9 mouse cellular contexts compared by ENCODE assay signal in genomic region chr5:140549306-140550047, GRCm38 (mm10). TPM values are rescaled to one million over a fixed set of nuclear protein-coding genes. Genes with fewer than 3 reads are reported as not detected.
DNase-seq lines count a peak whose midpoint lies in the region; ATAC-seq and TF ChIP-seq lines count a peak whose summit lies in the region.
"Had no signal": no experiment of that assay in that cellular context is flagged by ENCODE, and none has a peak within 500 bp of the region (broad histone marks: within the 10 kb centered on the region; RNA-seq: fewer than 3 reads in every experiment).

No protein-coding gene starts in this region.

- no peaks in the 10 kb centered on the region for H3K27me3 ChIP-seq in heart, postnatal 0 days (ENCODE audit: control insufficient read depth, insufficient read depth, low read length)
- H3K27me3 ChIP-seq: limb, embryonic 12.5 days had no signal

- no peak overlapping the region for H3K9ac ChIP-seq in heart, postnatal 0 days (replicated peaks; ENCODE audit: low read depth, low read length)
- H3K9ac ChIP-seq: limb, embryonic 12.5 days had no signal

- peaks cover 6% of the 10 kb centered on the region for H3K4me1 ChIP-seq in heart, postnatal 0 days (ENCODE audit: control insufficient read depth, insufficient read depth)

- intact Hi-C loops in gastrocnemius, adult 2 months (cut with DNase I), result no loop called here

- no peak overlapping the region for H3K27ac ChIP-seq in gastrocnemius, adult 2 months
- peak overlapping the region; percentile 20 for H3K27ac ChIP-seq in heart, postnatal 0 days (ENCODE audit: low read depth)
- peak overlapping the region; percentile 57 for H3K27ac ChIP-seq in layer of hippocampus, adult 2 months
- H3K27ac ChIP-seq: limb, embryonic 12.5 days had no signal

- peak; percentile 57 for ATAC-seq in heart, postnatal 0 days (ENCODE audit: insufficient read depth, low read depth)

- H3K9me3 ChIP-seq in heart, postnatal 0 days (replicated peaks; ENCODE audit: control insufficient read depth, low read length), result no peaks in the 10 kb centered on the region

- H3K4me3 ChIP-seq in gastrocnemius, adult 2 months, result no peak overlapping the region; the same call in 1 of the 2 replicates
- H3K4me3 ChIP-seq in heart, postnatal 0 days (ENCODE audit: low read depth, low read length), result no peak overlapping the region
- no peak overlapping the region; the same call in 1 of the 2 replicates for H3K4me3 ChIP-seq in layer of hippocampus, adult 2 months
- H3K4me3 ChIP-seq: limb, embryonic 12.5 days had no signal

- no peaks in the 10 kb centered on the region for H3K36me3 ChIP-seq in heart, postnatal 0 days (replicated peaks; ENCODE audit: control insufficient read depth, insufficient read depth, low read length)
- H3K36me3 ChIP-seq: limb, embryonic 12.5 days had no signal

- peak; percentile 15 for DNase-seq in gastrocnemius, adult 2 months
- no peak for DNase-seq in gastrocnemius, postnatal 25 days
- DNase-seq in R1 (ENCODE audit: low read depth, low spot score), result peak; percentile 99
- DNase-seq in heart, postnatal 0 days (ENCODE audit: low spot score), result peak; percentile 62
- DNase-seq in layer of hippocampus, adult 2 months (ENCODE audit: low spot score in 2 of 2), result peak; percentile 31 to 52
- DNase-seq in adrenal gland, adult (ENCODE audit: inconsistent age in 2 of 2, low spot score in 1 of 2), result no peak
- DNase-seq in urinary bladder, postnatal 25 days (ENCODE audit: low spot score), result no peak
- DNase-seq in cerebellum, postnatal 4 days (ENCODE audit: low spot score in 2 of 2), result no peak

- H3K4me2 ChIP-seq in heart, postnatal 0 days (ENCODE audit: low read depth, low read length), result peak overlapping the region; percentile 19
- H3K4me2 ChIP-seq: limb, embryonic 12.5 days had no signal

- no peak for TF ChIP-seq EP300 in heart, postnatal 0 days (IDR thresholded peaks at IDR 0.05; ENCODE audit: low read depth)

- TF ChIP-seq CTCF in gastrocnemius, adult 2 months (IDR thresholded peaks at IDR 0.05), result no peak
- TF ChIP-seq CTCF in heart, postnatal 0 days (IDR thresholded peaks at IDR 0.05; ENCODE audit: low read depth), result no peak
- no peak for TF ChIP-seq CTCF in layer of hippocampus, adult 2 months (conservative IDR thresholded peaks at IDR 0.05)

- 25% methylated on average over 17 of the region's 17 CpGs for WGBS in heart, postnatal 0 days

RNA-seq across cellular contexts. Expression of gene Grifin, which starts 15.4 kb away (rescaled TPM):
- not detected for total RNA-seq in gastrocnemius, adult 2 months (2021)
- not detected for total RNA-seq in gastrocnemius, postnatal 25 days (2021)
- total RNA-seq in heart, postnatal 0 days (2014; rRNA removed; ENCODE audit: low replicate concordance), result not detected in 2 replicates
- not detected in 2 replicates for polyA plus RNA-seq in heart, postnatal 0 days (2015; fragmentation: Nextera tagmentation; extraction: Ambion mirVana)
- total RNA-seq in layer of hippocampus, adult 2 months (2021), result not detected

RNA-seq across cellular contexts. Expression of gene Chst12, which starts 44.1 kb away (rescaled TPM):
- total RNA-seq in gastrocnemius, adult 2 months (2021), result 1 to 10 TPM; 4.3 to 7.4 TPM
- total RNA-seq in gastrocnemius, postnatal 25 days (2021), result 1 to 10 TPM; 4.6 to 5.9 TPM
- total RNA-seq in heart, postnatal 0 days (2014; rRNA removed; ENCODE audit: low replicate concordance), result 4.1 and 4.7 TPM in 2 replicates
- polyA plus RNA-seq in heart, postnatal 0 days (2015; fragmentation: Nextera tagmentation; extraction: Ambion mirVana), result 5.9 and 6.6 TPM in 2 replicates
- 10 to 100 TPM; 19.5 to 22.0 TPM for total RNA-seq in layer of hippocampus, adult 2 months (2021)

RNA-seq across cellular contexts. Expression of gene Lfng, which starts 57.6 kb away (rescaled TPM):
- total RNA-seq in gastrocnemius, adult 2 months (2021), result 1 to 10 TPM; 3.2 to 6.1 TPM
- 1 to 10 TPM; 2.7 to 5.5 TPM for total RNA-seq in gastrocnemius, postnatal 25 days (2021)
- total RNA-seq in heart, postnatal 0 days (2014; rRNA removed; ENCODE audit: low replicate concordance), result 8.2 and 22.3 TPM in 2 replicates
- polyA plus RNA-seq in heart, postnatal 0 days (2015; fragmentation: Nextera tagmentation; extraction: Ambion mirVana), result 4.1 and 4.4 TPM in 2 replicates
- 10 to 100 TPM; 23.9 to 24.8 TPM for total RNA-seq in layer of hippocampus, adult 2 months (2021)

Comparison
In these comparisons a context has a peak if more than half of its experiments do, and no peak if none do; other contexts are left out.
1. DNase-seq: peak in gastrocnemius, adult 2 months (single experiment), R1 (single experiment), heart, postnatal 0 days (single experiment) and layer of hippocampus, adult 2 months (2 of 2); none in gastrocnemius, postnatal 25 days (single experiment), adrenal gland, adult (0 of 2), urinary bladder, postnatal 25 days (single experiment) and cerebellum, postnatal 4 days (0 of 2).